Mouse (Mus musculus): ENCODE measurements around the gene Igfbp6. TPM values are rescaled to one million over a fixed set of nuclear protein-coding genes. Genes with fewer than 3 reads are reported as not detected.
A peak's percentile ranks its signal among the peaks of the same experiment; 100 is the strongest.

The Igfbp6 gene
- polyA plus RNA-seq, 1 experiment from 2014 or later, result 9.5 TPM

DNA sequence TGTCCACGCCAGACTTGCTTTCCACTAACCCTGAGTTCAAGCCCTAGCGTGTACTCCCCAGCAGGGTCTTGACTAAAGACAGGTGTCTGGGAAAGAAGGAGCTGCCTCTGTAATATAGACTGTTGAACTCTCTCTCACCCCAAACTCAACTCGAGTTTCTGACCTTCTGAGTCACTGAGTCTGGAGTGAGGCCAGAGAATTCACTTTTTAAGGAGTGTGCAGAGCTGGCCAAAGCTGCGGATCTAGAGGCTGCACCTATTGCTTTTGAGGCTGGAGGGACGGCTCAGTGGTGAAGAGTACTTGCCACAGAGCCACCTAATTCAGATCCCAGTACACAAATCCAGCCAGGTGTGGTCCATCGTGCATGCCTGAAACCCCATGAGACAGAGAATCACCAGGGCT lies 23.5 kb downstream of the Igfbp6 start:
- 28% methylated on average over 6 of the region's 6 CpGs for WGBS
- H3K27ac ChIP-seq, result peak overlapping the region; percentile 53
- 0 out of 2 replicates have a peak, but pooled peaks have one; percentile 35 for ATAC-seq (replicated peaks; ENCODE audit: insufficient number of reproducible peaks, insufficient read depth, low FRiP score, low read depth)
- no peaks in the 10 kb centered on the region for H3K9me3 ChIP-seq (replicated peaks)
- no peak overlapping the region for H3K9ac ChIP-seq
- H3K4me2 ChIP-seq, result no peak overlapping the region
- no peak overlapping the region for H3K4me3 ChIP-seq
- peaks cover 10% of the 10 kb centered on the region for H3K4me1 ChIP-seq (replicated peaks)
- H3K27me3 ChIP-seq, result no peaks in the 10 kb centered on the region
- no peaks in the 10 kb centered on the region for H3K36me3 ChIP-seq

DNA sequence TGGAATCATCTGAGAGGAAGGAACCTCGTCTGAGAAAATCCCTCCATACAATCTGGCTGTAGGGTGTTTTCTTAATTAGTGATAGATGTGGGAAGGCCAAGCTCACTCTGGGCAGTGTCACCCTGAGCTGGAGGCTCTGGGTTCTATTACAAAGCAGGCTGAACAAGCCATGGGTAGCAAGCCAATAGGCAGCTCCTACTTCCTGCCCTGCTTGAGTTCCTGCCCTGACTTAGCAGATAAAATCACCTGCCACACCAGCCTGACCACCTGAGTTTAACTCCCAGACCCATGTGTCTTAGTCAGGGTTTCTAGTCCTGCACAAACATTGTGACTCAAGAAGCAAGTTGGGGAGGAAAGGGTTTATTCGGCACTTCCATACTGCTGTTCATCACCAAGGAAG lies 24.9 kb downstream of the Igfbp6 start:
- no peak for ATAC-seq (replicated peaks; ENCODE audit: insufficient number of reproducible peaks, insufficient read depth, low FRiP score, low read depth)
- H3K4me1 ChIP-seq (replicated peaks), result peaks cover 10% of the 10 kb centered on the region
- H3K36me3 ChIP-seq, result no peaks in the 10 kb centered on the region
- no peaks in the 10 kb centered on the region for H3K27me3 ChIP-seq
- H3K4me2 ChIP-seq, result no peak overlapping the region
- WGBS, result 73% methylated on average over 2 of the region's 2 CpGs
- H3K9ac ChIP-seq, result no peak overlapping the region
- H3K4me3 ChIP-seq, result no peak overlapping the region
- no peak overlapping the region for H3K27ac ChIP-seq
- H3K9me3 ChIP-seq (replicated peaks), result no peaks in the 10 kb centered on the region

DNA sequence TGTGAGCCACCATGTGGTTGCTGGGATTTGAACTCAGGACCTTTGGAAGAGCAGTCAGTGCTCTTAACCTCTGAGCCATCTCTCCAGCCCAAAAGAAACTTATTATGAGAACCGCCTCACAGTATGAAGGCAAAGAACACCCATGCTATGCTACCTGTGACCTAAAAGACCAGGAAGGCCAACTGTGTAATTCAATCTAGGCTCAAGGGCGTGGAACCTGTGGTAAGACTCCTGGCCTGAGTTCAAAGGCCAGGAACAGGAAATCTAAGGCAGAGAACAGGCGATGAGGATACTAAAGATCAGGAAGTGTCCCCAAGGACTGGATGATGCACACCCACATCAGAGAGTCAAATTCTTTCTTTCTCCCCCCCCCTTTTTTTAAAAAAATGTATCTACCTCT lies 29.4 kb downstream of the Igfbp6 start:
- ATAC-seq (replicated peaks; ENCODE audit: insufficient number of reproducible peaks, insufficient read depth, low FRiP score, low read depth), result no peak
- WGBS, result 84% methylated on average over 3 of the region's 3 CpGs
- Histone ChIP-seq H3K36me3 (peaks cover 4% of the 10 kb centered on the region; the same call in 1 of the 2 replicates), H3K27me3 (no peaks in the 10 kb centered on the region), H3K9me3 (replicated peaks) (peaks cover 4% of the 10 kb centered on the region; the same call in 1 of the 2 replicates), H3K27ac (no peak overlapping the region), H3K4me3 (no peak overlapping the region), H3K4me2 (no peak overlapping the region), H3K9ac (no peak overlapping the region), H3K4me1 (replicated peaks) (no peaks in the 10 kb centered on the region)

DNA sequence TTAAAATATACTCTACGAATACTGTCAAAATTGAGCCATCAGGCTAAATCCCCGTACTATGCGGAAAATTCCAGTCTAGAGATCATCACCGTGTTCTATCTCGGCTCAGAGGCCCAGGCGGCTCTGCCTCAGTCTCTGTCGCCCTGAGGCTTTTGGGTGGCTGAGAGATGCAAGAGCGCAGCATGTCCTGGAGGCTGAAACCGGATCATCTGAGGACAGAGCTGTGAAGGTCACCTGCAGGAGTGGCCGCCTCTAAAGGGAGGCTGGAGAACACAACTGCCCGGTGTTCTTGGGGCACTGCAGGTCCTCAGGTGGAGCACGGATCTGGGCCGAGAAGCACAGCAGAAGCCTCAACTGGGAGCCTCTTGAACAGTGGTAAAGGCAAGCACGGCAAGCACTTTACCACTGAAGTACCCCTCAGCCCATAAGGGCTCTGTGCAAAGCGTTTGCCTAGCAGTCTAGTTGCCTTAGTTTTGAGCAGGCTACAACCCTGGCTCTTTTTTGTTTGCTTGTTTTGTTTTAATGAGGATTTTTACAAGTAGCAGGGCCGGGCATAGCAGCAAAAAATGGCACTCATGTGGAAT lies 31.7 kb downstream of the Igfbp6 start:
- no peak overlapping the region for H3K4me3 ChIP-seq
- no peaks in the 10 kb centered on the region for H3K4me1 ChIP-seq (replicated peaks)
- H3K36me3 ChIP-seq, result peaks cover 8% of the 10 kb centered on the region; the same call in 1 of the 2 replicates
- no peak overlapping the region for H3K27ac ChIP-seq
- 82% methylated on average over 16 of the region's 16 CpGs for WGBS
- H3K4me2 ChIP-seq, result no peak overlapping the region
- H3K9ac ChIP-seq, result no peak overlapping the region
- no peak for ATAC-seq (replicated peaks; ENCODE audit: insufficient number of reproducible peaks, insufficient read depth, low FRiP score, low read depth)
- no peaks in the 10 kb centered on the region for H3K27me3 ChIP-seq
- H3K9me3 ChIP-seq (replicated peaks), result peaks cover 4% of the 10 kb centered on the region; the same call in 1 of the 2 replicates

DNA sequence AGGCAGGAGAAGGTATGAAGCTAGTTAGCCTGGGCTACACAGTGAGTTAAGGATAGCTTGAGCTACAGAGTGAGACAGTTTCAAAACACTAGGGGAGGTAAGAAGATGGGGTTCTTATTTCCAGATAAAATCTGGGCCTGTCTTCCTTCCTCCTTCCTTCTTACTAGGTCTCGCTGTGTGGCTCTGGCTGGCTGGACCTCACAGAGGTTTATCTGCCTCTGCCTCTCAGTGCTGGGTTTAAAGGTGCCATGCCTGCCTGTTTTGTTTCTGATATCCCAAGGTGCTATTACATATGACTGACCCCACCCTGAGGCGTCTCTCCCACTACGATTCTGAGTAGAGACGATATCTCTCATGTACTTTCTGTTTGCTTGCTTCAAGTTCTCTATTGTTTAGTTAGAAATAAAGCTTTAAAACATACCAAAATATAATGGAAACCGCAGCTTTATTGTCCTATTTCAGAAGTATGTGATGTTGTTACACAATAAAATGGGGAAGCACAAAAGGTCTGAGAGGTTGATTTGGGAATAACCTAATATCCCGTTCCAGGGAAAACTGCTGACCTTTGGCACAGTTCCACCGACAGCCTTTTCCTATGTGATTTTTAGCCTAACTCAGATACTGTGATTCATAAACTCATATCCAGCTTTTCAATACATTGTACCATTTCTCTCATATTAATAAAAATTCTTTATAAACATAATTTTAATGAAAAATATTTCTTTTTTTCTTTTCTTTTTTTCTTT lies 32.6 kb downstream of the Igfbp6 start:
- no peak overlapping the region for H3K4me2 ChIP-seq

DNA sequence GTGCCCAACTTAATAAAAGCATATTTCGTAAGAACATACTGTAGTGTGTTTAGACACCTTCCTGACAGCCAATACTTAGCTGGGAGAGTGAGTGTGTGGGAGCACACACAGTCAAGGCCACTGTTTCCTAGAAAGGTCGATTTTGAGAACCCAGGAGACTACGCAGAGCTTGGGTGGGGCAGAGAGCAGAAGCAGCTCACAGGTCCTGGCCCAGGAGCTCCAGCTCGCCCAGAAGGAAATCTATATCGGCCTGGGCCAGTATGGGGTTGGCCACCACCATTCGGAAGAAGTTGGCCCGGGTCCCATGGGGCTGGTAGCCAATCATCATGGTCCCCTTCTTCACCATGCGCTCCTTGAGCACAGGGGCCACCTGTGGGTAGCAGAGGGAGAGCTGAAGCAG lies 33.3 kb downstream of the Igfbp6 start:
- 83% methylated on average over 8 of the region's 8 CpGs for WGBS
- no peak overlapping the region for H3K4me2 ChIP-seq
- no peaks in the 10 kb centered on the region for H3K4me1 ChIP-seq (replicated peaks)
- H3K27me3 ChIP-seq, result no peaks in the 10 kb centered on the region
- no peak overlapping the region for H3K9ac ChIP-seq
- peaks cover 4% of the 10 kb centered on the region; the same call in 1 of the 2 replicates for H3K9me3 ChIP-seq (replicated peaks)
- H3K4me3 ChIP-seq, result no peak overlapping the region
- H3K27ac ChIP-seq, result no peak overlapping the region
- no peak for ATAC-seq (replicated peaks; ENCODE audit: insufficient number of reproducible peaks, insufficient read depth, low FRiP score, low read depth)
- H3K36me3 ChIP-seq, result peaks cover 8% of the 10 kb centered on the region; the same call in 1 of the 2 replicates

More for the DNA sequence above, 32.6 kb downstream of the Igfbp6 start:
- Histone ChIP-seq H3K4me1 (replicated peaks) (no peaks in the 10 kb centered on the region), H3K27me3 (no peaks in the 10 kb centered on the region), H3K27ac (no peak overlapping the region), H3K9ac (no peak overlapping the region), H3K9me3 (replicated peaks) (peaks cover 4% of the 10 kb centered on the region; the same call in 1 of the 2 replicates), H3K4me3 (no peak overlapping the region), H3K36me3 (peaks cover 8% of the 10 kb centered on the region; the same call in 1 of the 2 replicates)
- ATAC-seq (replicated peaks; ENCODE audit: insufficient number of reproducible peaks, insufficient read depth, low FRiP score, low read depth), result no peak
- WGBS, result 72% methylated on average over 7 of the region's 7 CpGs

DNA sequence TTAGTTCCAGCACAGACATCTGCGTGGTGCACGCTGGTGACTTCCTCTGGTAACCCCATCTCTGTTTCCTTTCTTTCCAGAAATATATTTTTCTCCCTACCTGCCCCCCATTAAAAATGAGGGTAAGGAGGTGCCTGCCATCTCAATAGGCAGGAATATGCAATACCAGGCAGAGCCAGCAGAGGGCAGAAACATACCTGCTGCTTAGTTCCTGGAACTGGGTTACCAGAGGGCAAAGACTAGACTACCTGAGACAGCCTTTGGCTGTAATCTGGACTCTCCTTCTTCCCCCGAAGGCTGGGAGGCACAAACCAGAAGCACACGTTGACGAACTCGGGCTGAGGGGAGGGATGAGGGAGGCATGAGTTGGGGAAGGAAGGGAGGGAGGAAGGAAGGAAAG lies 34.1 kb downstream of the Igfbp6 start:
- WGBS, result 16% methylated on average over 6 of the region's 6 CpGs

DNA sequence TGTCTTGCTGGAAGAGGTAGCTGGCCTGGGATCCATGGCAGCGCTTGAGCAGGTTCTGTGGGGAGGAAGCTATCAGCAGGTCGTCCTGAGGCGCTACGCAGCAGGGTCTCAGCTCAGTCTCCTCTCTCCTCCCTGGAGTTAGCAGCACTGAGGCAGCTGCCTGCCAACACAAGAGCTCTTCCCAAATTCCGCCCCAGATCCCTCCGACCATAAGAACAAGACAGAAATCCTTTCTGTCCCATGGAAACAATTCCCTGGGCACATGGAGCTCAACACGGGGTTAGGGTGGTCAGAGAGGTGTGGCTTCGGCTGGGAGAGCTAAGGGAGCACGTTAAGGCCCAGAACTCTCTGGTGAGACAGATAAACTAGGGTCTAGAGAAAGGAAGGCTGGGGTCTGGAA lies 34.9 kb downstream of the Igfbp6 start:
- WGBS, result 79% methylated on average over 9 of the region's 9 CpGs
- Histone ChIP-seq H3K9ac (no peak overlapping the region), H3K36me3 (peaks cover 15% of the 10 kb centered on the region; the same call in 1 of the 2 replicates), H3K27ac (no peak overlapping the region), H3K4me2 (no peak overlapping the region), H3K27me3 (no peaks in the 10 kb centered on the region), H3K4me1 (replicated peaks) (no peaks in the 10 kb centered on the region), H3K9me3 (replicated peaks) (peaks cover 4% of the 10 kb centered on the region; the same call in 1 of the 2 replicates), H3K4me3 (no peak overlapping the region)
- no peak for ATAC-seq (replicated peaks; ENCODE audit: insufficient number of reproducible peaks, insufficient read depth, low FRiP score, low read depth)

More for the DNA sequence above, 34.1 kb downstream of the Igfbp6 start:
- Histone ChIP-seq H3K9me3 (replicated peaks) (peaks cover 4% of the 10 kb centered on the region; the same call in 1 of the 2 replicates), H3K27ac (no peak overlapping the region), H3K9ac (no peak overlapping the region), H3K27me3 (no peaks in the 10 kb centered on the region), H3K4me1 (replicated peaks) (no peaks in the 10 kb centered on the region), H3K36me3 (peaks cover 12% of the 10 kb centered on the region; the same call in 1 of the 2 replicates), H3K4me2 (no peak overlapping the region), H3K4me3 (no peak overlapping the region)
- ATAC-seq (replicated peaks; ENCODE audit: insufficient number of reproducible peaks, insufficient read depth, low FRiP score, low read depth), result no peak

DNA sequence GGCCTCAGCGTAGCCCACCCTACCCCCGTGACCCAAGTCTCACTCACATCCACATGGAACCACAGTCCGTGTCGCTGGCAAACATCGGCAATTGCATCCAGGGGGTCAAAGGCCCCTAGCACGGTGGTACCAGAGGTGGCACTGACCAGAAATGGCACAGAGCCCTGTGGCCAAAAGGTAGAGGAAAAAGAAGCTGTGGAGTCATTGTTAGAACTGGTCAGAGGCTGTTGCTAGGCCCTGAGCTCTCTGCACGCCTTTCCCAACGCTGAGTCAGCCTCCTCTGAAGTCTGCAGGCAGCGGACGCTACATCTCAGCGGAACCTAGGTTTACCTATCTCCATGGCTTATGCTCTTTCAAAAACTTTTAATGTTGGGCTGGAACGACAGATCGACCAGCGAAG lies 35.8 kb downstream of the Igfbp6 start:
- H3K4me1 ChIP-seq (replicated peaks), result no peaks in the 10 kb centered on the region
- WGBS, result 90% methylated on average over 14 of the region's 14 CpGs
- H3K4me2 ChIP-seq, result no peak overlapping the region
- no peak for ATAC-seq (replicated peaks; ENCODE audit: insufficient number of reproducible peaks, insufficient read depth, low FRiP score, low read depth)
- peaks cover 15% of the 10 kb centered on the region; the same call in 1 of the 2 replicates for H3K36me3 ChIP-seq
- no peak overlapping the region for H3K4me3 ChIP-seq
- H3K27ac ChIP-seq, result no peak overlapping the region
- no peak overlapping the region for H3K9ac ChIP-seq
- H3K27me3 ChIP-seq, result no peaks in the 10 kb centered on the region
- no peaks in the 10 kb centered on the region for H3K9me3 ChIP-seq (replicated peaks)

DNA sequence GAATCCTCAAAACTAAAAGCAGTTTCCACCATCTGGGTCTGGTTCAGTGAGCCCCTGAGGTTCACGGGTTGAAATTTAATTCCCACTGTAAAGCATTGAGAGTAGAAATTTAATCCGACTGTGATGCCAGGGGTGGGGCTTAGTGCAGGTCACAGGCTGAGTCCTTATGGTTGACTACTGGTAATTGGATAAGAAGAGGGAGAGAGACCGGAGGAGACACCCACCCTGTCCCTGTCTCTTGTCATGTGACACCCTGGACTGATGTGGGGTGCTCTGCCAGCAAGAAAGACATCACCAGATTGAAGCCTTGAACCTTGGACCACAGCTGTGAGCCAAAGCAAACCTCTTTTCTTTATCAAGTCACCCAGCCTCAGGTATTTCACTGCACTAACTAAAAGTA lies 38.9 kb downstream of the Igfbp6 start:
- ATAC-seq (replicated peaks; ENCODE audit: insufficient number of reproducible peaks, insufficient read depth, low FRiP score, low read depth), result no peak
- 74% methylated on average over 3 of the region's 3 CpGs for WGBS
- Histone ChIP-seq H3K27me3 (no peaks in the 10 kb centered on the region), H3K4me2 (no peak overlapping the region), H3K36me3 (peaks cover 19% of the 10 kb centered on the region; the same call in 1 of the 2 replicates), H3K9me3 (replicated peaks) (no peaks in the 10 kb centered on the region), H3K27ac (no peak overlapping the region), H3K4me3 (no peak overlapping the region), H3K9ac (no peak overlapping the region), H3K4me1 (replicated peaks) (no peaks in the 10 kb centered on the region; the same call in 1 of the 2 replicates)

DNA sequence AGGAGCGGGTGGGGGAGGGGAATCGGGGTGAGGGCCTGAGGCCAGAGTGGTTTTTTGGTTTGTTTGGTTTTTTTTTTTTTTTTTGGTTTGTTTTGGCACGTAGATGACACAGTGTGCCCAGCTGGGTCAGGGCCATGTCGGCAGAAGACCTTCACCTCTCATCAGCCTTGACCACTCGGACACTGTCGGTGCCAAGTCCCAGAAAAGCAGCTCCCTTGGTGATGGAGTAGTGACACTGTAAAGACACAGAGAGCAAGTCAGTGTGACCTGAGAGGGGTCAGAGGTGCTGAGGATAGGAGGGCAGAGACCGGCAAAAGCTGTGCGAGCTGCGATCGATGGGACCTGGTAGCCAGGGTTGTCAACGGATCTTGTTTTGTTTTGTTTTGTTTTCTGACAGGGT lies 42.1 kb downstream of the Igfbp6 start:
- Histone ChIP-seq H3K27ac (no peak overlapping the region), H3K4me2 (no peak overlapping the region), H3K4me1 (replicated peaks) (peaks cover 2% of the 10 kb centered on the region; the same call in 1 of the 2 replicates), H3K36me3 (peaks cover 15% of the 10 kb centered on the region; the same call in 1 of the 2 replicates), H3K9ac (no peak overlapping the region), H3K4me3 (no peak overlapping the region), H3K9me3 (replicated peaks) (no peaks in the 10 kb centered on the region), H3K27me3 (no peaks in the 10 kb centered on the region)
- 83% methylated on average over 11 of the region's 11 CpGs for WGBS
- no peak for ATAC-seq (replicated peaks; ENCODE audit: insufficient number of reproducible peaks, insufficient read depth, low FRiP score, low read depth)

All from heart, embryonic 15.5 days (tissue).